Mouse (Mus musculus): ENCODE results near the gene C1d.
"Not testable (repeated sequence)": the region's sequence is repeated elsewhere in the genome, so short reads cannot be mapped to it uniquely, and the experiment has no call there.

C1d gene

GRCm38 (mm10) chr11:17257443-17257842 is at the start of gene C1d:
C1d (plus strand) TSS chr11:17257579.
- peak; percentile 90 for DNase-seq (ENCODE audit: low read depth)

GRCm38 (mm10) chr11:17211258-17212140 is 45.9 kb upstream of the C1d start, which contains the start of gene Pno1:
Pno1 (minus strand) TSS chr11:17211568.
- peak; percentile 93 for DNase-seq (ENCODE audit: low read depth)

DNA sequence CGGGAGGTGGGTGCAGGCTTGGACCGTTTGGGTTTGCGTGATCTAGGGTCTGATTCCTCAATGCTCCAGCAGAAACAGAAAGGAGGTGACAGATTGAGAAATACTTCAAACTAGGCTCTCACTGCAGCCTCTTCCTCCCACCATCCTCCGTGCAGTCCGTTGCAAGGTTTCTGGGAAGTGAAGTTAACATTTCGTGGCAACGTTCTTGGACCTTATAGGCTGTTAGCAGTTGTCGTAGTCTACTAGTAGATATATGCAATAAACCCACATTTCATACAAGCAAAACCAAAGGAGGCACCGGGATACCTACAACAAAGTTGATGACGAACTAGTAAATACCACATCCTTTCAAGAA is 45.3 kb upstream of the C1d start:
- DNase-seq (ENCODE audit: low read depth): peak; percentile 43

GRCm38 (mm10) chr11:17212903-17213509 is 44.4 kb upstream of the C1d start:
- no peak for DNase-seq (ENCODE audit: low read depth)

DNA sequence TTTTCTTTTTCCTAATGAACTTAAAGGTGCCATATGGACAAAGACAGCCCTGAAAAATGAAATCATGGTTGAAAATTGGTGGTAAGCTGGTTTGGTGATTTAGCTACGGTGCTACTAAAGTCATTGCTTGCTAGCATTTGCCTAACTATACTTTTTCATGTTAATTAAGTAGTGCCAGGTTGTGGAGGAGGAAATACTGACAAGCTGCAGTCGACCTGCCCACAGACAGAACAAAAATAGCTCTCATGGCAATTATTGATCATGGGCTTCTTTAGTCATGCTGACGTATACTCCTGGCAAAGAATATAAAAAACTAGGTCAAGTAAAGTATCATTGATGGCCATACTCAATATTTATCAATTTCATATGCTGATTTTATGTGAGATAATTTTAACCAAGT is 41.9 kb upstream of the C1d start:
- DNase-seq (ENCODE audit: low read depth): no peak

DNA sequence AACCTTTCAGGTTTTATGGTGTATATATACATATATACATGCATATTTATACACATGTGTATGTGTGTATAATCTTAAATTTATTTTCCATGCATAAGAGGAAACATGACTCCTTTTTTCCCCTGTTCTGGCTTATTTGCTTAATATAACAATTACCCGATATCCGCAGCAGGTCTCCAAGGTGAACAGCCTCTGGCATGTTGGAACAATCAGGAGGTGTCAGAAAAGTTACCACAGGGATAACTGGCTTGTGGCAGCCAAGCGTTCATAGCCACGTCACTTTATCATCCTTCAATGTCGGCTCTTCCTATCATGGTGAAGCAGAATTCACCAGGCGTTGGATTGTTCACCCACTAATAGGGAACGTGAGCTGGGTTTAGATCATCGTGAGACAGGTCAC is 36.3 kb upstream of the C1d start:
- no peak for DNase-seq (ENCODE audit: low read depth)

GRCm38 (mm10) chr11:17232792-17233191 is 24.6 kb upstream of the C1d start:
- DNase-seq (ENCODE audit: low read depth): no peak

- no peak for DNase-seq (ENCODE audit: low read depth)
Observed at GRCm38 (mm10) chr11:17236449-17237037, 20.8 kb upstream of the C1d start.

- not testable (repeated sequence) for DNase-seq (ENCODE audit: low read depth)
Observed at GRCm38 (mm10) chr11:17238598-17238997, 18.8 kb upstream of the C1d start.

- no peak for DNase-seq (ENCODE audit: low read depth)
Observed at GRCm38 (mm10) chr11:17248715-17249114, 8.7 kb upstream of the C1d start.

- no peak for DNase-seq (ENCODE audit: low read depth)
Observed at GRCm38 (mm10) chr11:17256813-17257365, 490 bp upstream of the C1d start.

- peak; percentile 29 for DNase-seq (ENCODE audit: low read depth)
Observed at GRCm38 (mm10) chr11:17257861-17258260, 482 bp downstream of the C1d start.

DNA sequence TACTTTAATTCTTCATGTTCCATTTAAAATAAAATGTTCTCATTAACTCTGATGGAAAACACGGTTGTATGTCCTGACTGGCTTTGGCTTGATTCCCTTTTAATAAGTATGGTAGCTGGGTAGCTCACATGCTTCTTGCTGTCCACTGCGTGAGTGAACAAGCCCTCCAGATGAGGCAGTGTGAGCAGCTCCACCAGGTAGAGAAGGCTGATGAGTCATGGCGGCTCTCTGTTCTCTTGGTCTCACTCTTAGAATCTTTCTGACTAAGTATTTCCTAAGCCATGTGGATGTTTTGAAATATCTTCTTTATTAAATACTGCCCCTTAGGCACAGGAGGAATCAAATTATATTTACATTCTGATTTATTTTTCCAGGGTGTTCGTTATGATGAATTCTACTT is 9.8 kb downstream of the C1d start:
- no peak for DNase-seq (ENCODE audit: low read depth)

- no peak for DNase-seq (ENCODE audit: low read depth)
Observed at GRCm38 (mm10) chr11:17268801-17269200, 11.4 kb downstream of the C1d start.

GRCm38 (mm10) chr11:17279959-17280358 is 22.6 kb downstream of the C1d start:
- DNase-seq (ENCODE audit: low read depth): peak; percentile 40

GRCm38 (mm10) chr11:17284055-17284454 is 26.7 kb downstream of the C1d start:
- DNase-seq (ENCODE audit: low read depth): peak; percentile 13

DNA sequence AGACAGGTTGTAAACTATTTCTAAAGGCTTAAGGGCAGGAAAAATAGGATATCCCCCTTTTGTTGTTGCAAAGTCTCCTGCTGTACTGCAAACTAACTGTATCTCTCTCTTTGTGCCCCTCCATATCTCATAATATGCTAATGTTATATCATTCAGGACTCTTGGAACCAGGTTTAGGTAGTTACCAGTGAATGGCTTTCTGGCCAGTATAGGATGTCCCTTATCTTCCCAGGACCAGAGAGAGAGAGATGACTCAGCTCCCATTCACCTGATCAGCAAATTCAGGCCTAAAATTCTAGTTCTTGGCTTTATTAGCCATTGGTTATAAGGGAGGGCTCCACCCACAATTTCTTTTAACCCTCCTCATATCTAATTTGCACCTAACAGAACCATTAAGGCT is 31.5 kb downstream of the C1d start:
- no peak for DNase-seq (ENCODE audit: low read depth)

DNA sequence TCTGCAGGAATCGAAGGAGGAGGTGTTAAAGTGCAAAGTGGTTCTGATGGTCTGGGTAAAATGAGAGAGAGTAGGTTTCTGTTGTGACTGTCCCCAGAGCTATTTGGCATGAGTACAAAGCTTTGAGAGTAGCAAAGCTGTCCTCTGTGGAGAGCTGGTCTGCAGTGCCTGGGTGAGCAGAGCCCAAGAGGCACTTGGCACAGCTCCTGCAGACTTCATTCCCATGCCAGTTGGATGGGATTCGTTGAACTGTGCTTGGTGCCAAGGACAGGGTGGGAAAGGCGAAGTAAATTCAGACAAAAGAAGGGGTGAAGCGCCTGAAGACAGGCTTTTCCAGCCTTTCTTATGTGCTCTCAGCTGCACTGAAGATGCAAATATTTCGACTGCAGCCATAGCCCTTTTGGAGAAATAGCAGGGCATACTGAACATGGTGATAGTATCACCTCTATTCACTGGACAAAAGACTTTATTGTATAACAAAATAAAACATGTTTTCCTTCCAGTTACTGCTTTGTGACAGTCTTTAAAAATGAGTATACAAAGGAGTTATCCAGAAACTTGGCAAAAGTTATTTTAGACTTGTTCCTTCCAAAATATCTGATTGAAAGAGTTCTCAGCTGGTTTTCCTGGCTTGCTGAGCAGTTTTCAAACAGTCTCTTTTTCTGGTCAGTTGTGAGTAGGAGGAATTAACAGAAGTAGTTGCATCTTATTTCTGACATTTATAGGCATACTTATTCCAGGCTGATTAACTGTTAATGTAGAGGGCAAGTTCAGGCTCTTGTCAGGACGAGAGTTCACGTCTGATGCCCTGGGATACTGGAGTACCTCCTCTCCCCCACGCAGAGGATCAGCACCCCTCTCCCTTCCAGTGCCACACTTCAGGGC is 48.9 kb downstream of the C1d start:
- DNase-seq (ENCODE audit: low read depth): no peak

- no peak for DNase-seq (ENCODE audit: low read depth)
Observed at GRCm38 (mm10) chr11:17307457-17307856, 50.1 kb downstream of the C1d start.
